In genomic region chr2:45519550-45520152, GRCm38 (mm10) we compare ENCODE assay signal across 27 mouse cellular contexts.
DNase-seq lines count a peak whose midpoint lies in the region; ATAC-seq and TF ChIP-seq lines count a peak whose summit lies in the region.
"Had no signal": no experiment of that assay in that cellular context is flagged by ENCODE, and none has a peak within 500 bp of the region (broad histone marks: within the 10 kb centered on the region; RNA-seq: fewer than 3 reads in every experiment).

No protein-coding gene starts in this region.

- peaks cover 9% of the 10 kb centered on the region; the same call in 1 of the 2 replicates for H3K4me1 ChIP-seq in heart, embryonic 15.5 days (replicated peaks)
- H3K4me1 ChIP-seq in intestine, embryonic 16.5 days (ENCODE audit: control insufficient read depth, insufficient read depth, low read length): peaks cover 4% of the 10 kb centered on the region
- H3K4me1 ChIP-seq in hindbrain, embryonic 11.5 days (replicated peaks; ENCODE audit: control insufficient read depth, insufficient read depth, low read length): no peaks in the 10 kb centered on the region
- H3K4me1 ChIP-seq in lung, adult 2 months (ENCODE audit: control insufficient read depth, insufficient read depth, low read length): no peaks in the 10 kb centered on the region; the same call in 1 of the 2 replicates
- H3K4me1 ChIP-seq: forebrain, embryonic 13.5 days; hindbrain, embryonic 15.5 days; liver, embryonic 15.5 days had no signal

- 14% methylated on average over 4 of the region's 4 CpGs for WGBS in heart, embryonic 15.5 days
- WGBS in intestine, embryonic 16.5 days: 22% methylated on average over 4 of the region's 4 CpGs
- WGBS in hindbrain, embryonic 11.5 days: 47% methylated on average over 4 of the region's 4 CpGs
- WGBS in lung, adult 2 months: 56% methylated on average over 4 of the region's 4 CpGs

- no peaks in the 10 kb centered on the region for H3K36me3 ChIP-seq in heart, embryonic 15.5 days
- H3K36me3 ChIP-seq in intestine, embryonic 16.5 days (ENCODE audit: control insufficient read depth, insufficient read depth, low read length): no peaks in the 10 kb centered on the region
- no peaks in the 10 kb centered on the region for H3K36me3 ChIP-seq in hindbrain, embryonic 11.5 days (ENCODE audit: control insufficient read depth, insufficient read depth, low read length)
- H3K36me3 ChIP-seq: G1E; hindbrain, embryonic 15.5 days; limb, embryonic 10.5 days; liver, embryonic 15.5 days had no signal

- ATAC-seq in heart, embryonic 15.5 days (replicated peaks; ENCODE audit: insufficient number of reproducible peaks, insufficient read depth, low FRiP score, low read depth): peak; percentile 72
- ATAC-seq in intestine, embryonic 16.5 days: peak; percentile 94
- ATAC-seq in hindbrain, embryonic 11.5 days (ENCODE audit: low FRiP score): no peak
- ATAC-seq: forebrain, embryonic 13.5 days; midbrain, embryonic 16.5 days; Patski had no signal

- no peak overlapping the region for H3K9ac ChIP-seq in heart, embryonic 15.5 days
- no peak overlapping the region for H3K9ac ChIP-seq in intestine, embryonic 16.5 days (ENCODE audit: low read depth, low read length)
- H3K9ac ChIP-seq in hindbrain, embryonic 11.5 days (ENCODE audit: low read depth, low read length): no peak overlapping the region
- H3K9ac ChIP-seq: forebrain, embryonic 13.5 days; hindbrain, embryonic 15.5 days; liver, embryonic 15.5 days had no signal

- H3K9me3 ChIP-seq in heart, embryonic 15.5 days (replicated peaks): no peaks in the 10 kb centered on the region
- H3K9me3 ChIP-seq in intestine, embryonic 16.5 days (ENCODE audit: control insufficient read depth, low read length): no peaks in the 10 kb centered on the region
- no peaks in the 10 kb centered on the region for H3K9me3 ChIP-seq in hindbrain, embryonic 11.5 days (ENCODE audit: control insufficient read depth, low read length)
- H3K9me3 ChIP-seq: forebrain, embryonic 13.5 days; G1E; hindbrain, embryonic 15.5 days; limb, embryonic 10.5 days; liver, embryonic 15.5 days had no signal

- no peaks in the 10 kb centered on the region for H3K27me3 ChIP-seq in heart, embryonic 15.5 days
- H3K27me3 ChIP-seq in intestine, embryonic 16.5 days (replicated peaks; ENCODE audit: control insufficient read depth, insufficient read depth, low read length): no peaks in the 10 kb centered on the region
- no peaks in the 10 kb centered on the region for H3K27me3 ChIP-seq in hindbrain, embryonic 11.5 days (ENCODE audit: control insufficient read depth, insufficient read depth, low read length)
- H3K27me3 ChIP-seq: CH12.LX; forebrain, embryonic 13.5 days; hindbrain, embryonic 15.5 days; liver, embryonic 15.5 days; Patski had no signal

- TF ChIP-seq CTCF in lung, adult 2 months (IDR thresholded peaks at IDR 0.05; ENCODE audit: insufficient read depth, low read length): no peak

- no peak for DNase-seq in heart, adult 11 months
- DNase-seq in retina, embryonic 14.5 days (ENCODE audit: low spot score): peak; percentile 31
- no peak for DNase-seq in retina, postnatal 1 day
- no peak for DNase-seq in hindbrain, embryonic 11.5 days (ENCODE audit: low spot score)
- DNase-seq in lung, adult 2 months: no peak
- DNase-seq: adrenal gland, postnatal 36 days; B cell, adult 2 months; cerebellum, adult 11 months; cerebellum, adult 9-11 months; gastrocnemius, adult 2 months; heart, postnatal 4 days; kidney, adult 11 months; liver; lung, postnatal 4 days; right cerebral cortex, postnatal 25 days had no signal

- 0 out of 2 replicates have a peak overlapping the region, but pooled peaks have one; percentile 16 for H3K4me2 ChIP-seq in heart, embryonic 15.5 days
- no peak overlapping the region for H3K4me2 ChIP-seq in intestine, embryonic 16.5 days (ENCODE audit: low read depth, low read length)
- no peak overlapping the region for H3K4me2 ChIP-seq in hindbrain, embryonic 11.5 days (replicated peaks; ENCODE audit: low read depth, low read length)
- H3K4me2 ChIP-seq: forebrain, embryonic 13.5 days; hindbrain, embryonic 15.5 days; liver, embryonic 15.5 days had no signal

- no peak for TF ChIP-seq POLR2A in lung, adult 2 months (IDR thresholded peaks at IDR 0.05; ENCODE audit: borderline replicate concordance, extremely low read depth, low read depth, low read length)

- peak overlapping the region; percentile 12; the same call in 1 of the 2 replicates for H3K27ac ChIP-seq in heart, embryonic 15.5 days
- 0 out of 2 replicates have a peak overlapping the region, but pooled peaks have one; percentile 19 for H3K27ac ChIP-seq in intestine, embryonic 16.5 days (ENCODE audit: low read length)
- H3K27ac ChIP-seq in hindbrain, embryonic 11.5 days (ENCODE audit: low read depth, low read length): no peak overlapping the region
- H3K27ac ChIP-seq: forebrain, embryonic 13.5 days; gastrocnemius, adult 2 months; hindbrain, embryonic 15.5 days; kidney, postnatal 0 days; limb, embryonic 10.5 days; liver, embryonic 15.5 days had no signal

- H3K4me3 ChIP-seq in heart, embryonic 15.5 days: no peak overlapping the region
- H3K4me3 ChIP-seq in intestine, embryonic 16.5 days (ENCODE audit: low read length): no peak overlapping the region
- H3K4me3 ChIP-seq in hindbrain, embryonic 11.5 days (ENCODE audit: low read depth, low read length): no peak overlapping the region
- no peak overlapping the region for H3K4me3 ChIP-seq in lung, adult 2 months (replicated peaks; ENCODE audit: extremely low read depth, low read depth, low read length)
- H3K4me3 ChIP-seq: forebrain, embryonic 13.5 days; gastrocnemius, adult 2 months; hindbrain, embryonic 15.5 days; limb, embryonic 10.5 days; liver, embryonic 15.5 days; myocyte had no signal
